Mouse (Mus musculus) hindbrain, postnatal 0 days (tissue): ENCODE data around the gene Sgms1. TPM values are rescaled to one million over a fixed set of nuclear protein-coding genes. Genes with fewer than 3 reads are reported as not detected.
A peak's percentile ranks its signal among the peaks of the same experiment; 100 is the strongest.

Source experiments
- ATAC-seq: fragments of 200-750 bp; cut with Nextera tagmentation; 2 replicates; pipeline ENCODE4 v1.8.0; 2017; ENCODE audit warnings: mild to moderate bottlenecking, moderate TSS enrichment, moderate library complexity
- DNase-seq: peaks from one replicate; pipeline ENCODE4 v3.0.0-alpha.2; 2015; ENCODE audit warnings: low spot score
- H3K27ac ChIP-seq: fragments of 300-500 bp; sonication (generic); 2 replicates; pipeline ENCODE4 v1.5.1; 2014; ENCODE audit warnings: mild to moderate bottlenecking
- H3K27me3 ChIP-seq: fragments of 300-500 bp; sonication (generic); 2 replicates; pipeline ENCODE4 v1.6.1; 2014; ENCODE audit warnings: low read length, mixed read lengths; ENCODE audit not compliant: insufficient read depth
- H3K36me3 ChIP-seq: fragments of 300-500 bp; sonication (generic); 2 replicates; pipeline ENCODE4 v1.6.1; 2014; ENCODE audit warnings: low read length, mixed read lengths; ENCODE audit not compliant: insufficient read depth
- H3K4me1 ChIP-seq: fragments of 300-500 bp; sonication (generic); 2 replicates; pipeline ENCODE4 v1.6.1; 2014; ENCODE audit warnings: antibody characterized with exemption, low read length, mixed read lengths; ENCODE audit not compliant: insufficient read depth
- H3K4me2 ChIP-seq: fragments of 300-500 bp; sonication (generic); 2 replicates; pipeline ENCODE4 v1.6.1; 2014; ENCODE audit warnings: low read depth, mild to moderate bottlenecking, low read length, moderate library complexity, mixed read lengths
- H3K4me3 ChIP-seq: fragments of 300-500 bp; sonication (generic); 2 replicates; pipeline ENCODE4 v1.5.1; 2014; ENCODE audit warnings: low read length
- H3K9ac ChIP-seq: fragments of 300-500 bp; sonication (generic); replicated peaks from 2 replicates; pipeline ENCODE4 v1.6.1; 2014; ENCODE audit warnings: mild to moderate bottlenecking, low read length, moderate library complexity, mixed read lengths
- H3K9me3 ChIP-seq: fragments of 300-500 bp; sonication (generic); 2 replicates; pipeline ENCODE4 v1.6.1; 2016; ENCODE audit warnings: low read length, mixed read lengths
- CTCF ChIP-seq: IDR thresholded peaks from 2 replicates; pipeline ENCODE4 v1.5.1; 2016; ENCODE audit warnings: antibody characterized with exemption, control low read depth, low read depth
- WGBS: fragments of 180-500 bp; shearing (Covaris S2); extraction: QIAGEN DNeasy Blood & Tissue Kit; methylation state at CpG from one replicate; pipeline ENCODE4 v1.1.7; 2014; 5-methylcytosine and 5-hydroxymethylcytosine counted together
- polyA plus RNA-seq: library from polyadenylated mRNA; unstranded; fragments of >200 nt; fragmentation: Nextera tagmentation; extraction: Ambion mirVana; gene quantifications from 2 replicates; pipeline ENCODE4 v1.2.1, GENCODE M21; 2015
- total RNA-seq: library from RNA; depleted of rRNA; stranded (reverse); fragments of >200 nt; gene quantifications from 2 replicates; pipeline ENCODE4 v1.2.3, GENCODE M21; 2014

Gene Sgms1
- total and polyA plus RNA-seq, 2 experiments from 2014 or later = 23.2 to 32.5 TPM

DNA sequence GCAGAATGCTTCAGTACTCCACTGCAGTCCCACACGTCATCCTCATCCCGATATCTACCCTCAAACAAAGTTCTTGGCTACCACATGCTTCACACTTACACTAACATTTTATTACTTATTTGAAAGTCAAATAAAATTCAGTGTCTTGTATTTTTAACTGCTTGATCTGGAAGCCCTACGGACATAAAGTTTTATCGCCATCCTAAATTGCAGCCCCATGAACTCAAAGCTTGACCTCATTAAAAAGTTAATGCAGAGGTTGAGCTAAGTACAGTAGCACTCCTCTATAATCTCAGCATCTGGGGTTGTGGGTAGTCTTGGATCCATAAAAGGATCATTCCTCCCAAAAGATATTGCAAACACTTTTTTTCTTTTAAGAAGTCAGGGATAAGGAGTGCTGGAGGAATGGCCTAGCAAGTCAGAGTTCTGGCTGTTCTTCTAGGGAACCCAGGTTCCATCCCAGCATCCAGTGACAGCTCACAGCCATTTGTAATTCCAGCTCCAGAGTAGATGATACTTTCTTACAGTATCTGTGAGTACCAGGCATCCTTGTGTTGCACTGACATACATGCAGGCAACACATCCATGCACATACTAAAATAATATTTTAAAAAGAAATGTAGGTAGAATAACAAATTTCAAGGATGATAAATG is 3.7 kb upstream of the Sgms1 start:
- Histone ChIP-seq H3K4me1 (0 out of 2 replicates have a peak, but pooled peaks cover 5% of the 10 kb centered on the region), H3K9ac (no peak overlapping the region), H3K4me3 (no peak overlapping the region), H3K4me2 (no peak overlapping the region), H3K27me3 (no peaks in the 10 kb centered on the region), H3K9me3 (no peaks in the 10 kb centered on the region), H3K27ac (no peak overlapping the region), H3K36me3 (no peaks in the 10 kb centered on the region)
- TF ChIP-seq CTCF = no peak
- ATAC-seq = no peak
- 93% methylated on average over 4 of the region's 4 CpGs for WGBS
- no peak for DNase-seq

DNA sequence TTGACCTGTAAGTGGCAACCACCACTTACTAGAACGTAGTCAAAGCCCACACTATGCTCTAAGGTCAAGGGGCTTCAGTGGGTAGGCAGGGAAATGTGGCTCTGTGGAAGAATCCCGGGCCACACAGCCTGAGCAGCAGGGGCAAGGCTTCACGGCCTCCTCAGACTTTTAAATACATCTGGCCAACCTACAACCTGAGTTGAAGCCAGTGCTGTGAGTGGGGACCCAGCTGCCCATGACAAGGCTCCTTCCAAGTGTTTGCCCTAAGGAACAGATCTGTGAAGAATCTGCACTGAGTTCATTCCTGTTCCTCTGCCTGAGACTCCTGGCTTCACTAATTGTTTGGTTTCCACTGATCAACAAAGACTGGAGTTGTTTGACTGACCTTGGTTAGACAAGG is 1.9 kb upstream of the Sgms1 start:
- Histone ChIP-seq H3K4me3 (no peak overlapping the region), H3K9ac (no peak overlapping the region), H3K4me2 (no peak overlapping the region), H3K9me3 (no peaks in the 10 kb centered on the region), H3K36me3 (no peaks in the 10 kb centered on the region), H3K27ac (no peak overlapping the region), H3K4me1 (peaks cover 7% of the 10 kb centered on the region; the same call in 1 of the 2 replicates), H3K27me3 (no peaks in the 10 kb centered on the region)
- TF ChIP-seq CTCF = no peak
- no peak for ATAC-seq
- DNase-seq = no peak
- WGBS = 98% methylated on average over 3 of the region's 3 CpGs

DNA sequence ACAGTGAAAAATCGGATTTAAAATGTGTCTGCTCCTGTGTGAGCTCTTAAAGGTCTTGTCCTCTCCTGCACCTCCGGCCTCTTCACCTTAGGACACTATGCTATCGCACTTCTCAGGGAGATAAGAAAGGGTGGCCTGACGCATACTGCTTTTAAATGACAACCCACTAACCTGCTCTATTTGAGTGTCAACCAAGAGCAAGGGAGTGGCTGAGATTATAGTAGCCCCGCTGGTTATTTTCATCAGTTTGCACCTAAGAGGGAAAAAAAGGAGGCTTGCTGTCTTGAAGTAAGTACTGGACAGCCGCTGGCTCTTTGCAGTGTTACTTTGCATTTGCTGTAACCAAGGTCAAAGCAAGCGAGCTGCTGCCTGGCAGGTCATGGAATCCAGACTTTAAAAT is 602 bp upstream of the Sgms1 start:
- WGBS = 79% methylated on average over 7 of the region's 7 CpGs
- TF ChIP-seq CTCF = no peak
- Histone ChIP-seq H3K4me2 (peak overlapping the region; percentile 87), H3K9ac (peak overlapping the region; percentile 85), H3K4me3 (peak overlapping the region; percentile 90), H3K27ac (peak overlapping the region; percentile 97), H3K4me1 (peaks cover 9% of the 10 kb centered on the region; the same call in 1 of the 2 replicates), H3K27me3 (no peaks in the 10 kb centered on the region), H3K36me3 (no peaks in the 10 kb centered on the region), H3K9me3 (no peaks in the 10 kb centered on the region)
- ATAC-seq (no peak), DNase-seq (peak; percentile 3)

DNA sequence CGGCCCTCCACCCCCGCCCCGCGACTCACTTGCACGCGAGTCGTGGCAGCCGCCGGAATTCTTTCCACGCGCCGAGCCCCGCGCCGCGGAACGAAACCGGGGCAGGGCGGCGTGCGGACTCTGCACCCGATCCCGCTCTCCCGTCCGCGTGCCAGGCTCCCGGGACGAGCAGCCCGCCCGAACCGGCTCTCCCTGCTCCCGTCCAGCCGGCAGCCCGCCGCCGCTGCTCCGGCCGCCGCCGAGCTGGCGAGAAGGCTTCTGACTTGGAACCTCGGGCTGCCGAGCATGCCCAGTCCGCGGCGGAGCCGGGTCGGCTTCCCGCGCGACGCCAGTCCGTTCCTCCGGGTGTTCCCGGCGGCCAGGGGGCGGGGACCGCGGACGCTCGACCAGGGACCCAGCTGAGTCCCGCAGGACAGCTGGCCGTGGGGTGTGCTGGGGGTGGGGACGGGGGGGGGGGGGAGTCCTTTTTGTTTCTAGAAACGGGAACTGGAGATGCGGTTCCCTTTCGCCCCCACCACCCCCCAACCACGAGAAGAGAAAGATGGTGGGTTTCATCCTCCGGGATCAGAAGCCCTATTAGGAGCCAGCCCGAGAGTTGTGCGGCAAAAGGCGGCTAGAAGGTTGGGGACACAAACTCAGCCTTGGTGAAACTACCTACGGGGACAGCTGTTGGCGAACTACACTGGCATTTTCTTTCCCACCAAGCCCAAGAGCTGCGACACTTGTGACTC is 1.2 kb downstream of the Sgms1 start:
- DNase-seq (peak; percentile 96), ATAC-seq (peak; percentile 89)
- H3K4me3 ChIP-seq = peak overlapping the region; percentile 90
- H3K9me3 ChIP-seq = no peaks in the 10 kb centered on the region
- no peaks in the 10 kb centered on the region for H3K36me3 ChIP-seq
- H3K9ac ChIP-seq = peak overlapping the region; percentile 85
- H3K27me3 ChIP-seq = no peaks in the 10 kb centered on the region
- no peak for TF ChIP-seq CTCF
- 3% methylated on average over 48 of the region's 75 CpGs for WGBS
- H3K27ac ChIP-seq = peak overlapping the region; percentile 97
- H3K4me1 ChIP-seq = peaks cover 9% of the 10 kb centered on the region; the same call in 1 of the 2 replicates
- peak overlapping the region; percentile 87 for H3K4me2 ChIP-seq

DNA sequence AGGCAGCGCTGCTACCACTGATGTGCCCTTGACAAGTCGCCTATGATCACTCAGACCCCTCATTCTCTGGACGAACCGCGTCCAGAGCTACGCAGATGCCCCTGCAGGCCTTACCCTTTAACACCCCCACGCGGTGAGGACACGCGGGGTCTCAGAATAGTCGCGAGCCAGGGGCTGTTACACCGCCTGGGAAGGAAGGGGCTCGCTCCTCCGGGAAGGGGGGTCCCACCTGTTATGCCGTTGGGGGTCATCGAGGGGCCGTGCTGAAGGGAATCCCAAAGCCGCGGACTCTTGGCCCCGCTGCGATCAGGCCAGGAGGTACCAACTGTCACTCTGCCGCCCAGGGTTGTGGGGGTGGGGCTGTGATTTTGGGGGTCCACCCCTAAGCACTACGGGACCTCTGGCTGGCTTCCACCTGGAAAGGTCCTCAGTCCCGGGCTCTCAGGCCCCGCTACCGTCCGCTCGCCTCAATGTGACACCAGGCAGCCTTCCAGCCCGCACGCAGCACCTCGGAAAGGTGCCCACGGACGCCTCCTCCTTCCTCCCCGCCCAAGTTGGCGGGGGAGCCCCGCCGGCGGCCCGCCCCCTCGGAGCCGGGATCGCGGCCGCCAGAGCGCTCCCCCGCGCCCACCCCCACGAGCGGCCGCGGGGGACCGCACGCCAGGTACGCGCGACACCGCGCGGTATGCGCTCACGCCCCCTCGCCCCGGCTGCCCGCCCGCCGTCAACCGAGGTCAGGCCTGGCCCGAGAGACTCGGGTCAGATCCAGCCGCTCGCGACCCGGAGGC is 1.9 kb downstream of the Sgms1 start:
- Histone ChIP-seq H3K4me2 (peak overlapping the region; percentile 87), H3K27ac (peak overlapping the region; percentile 97), H3K9me3 (no peaks in the 10 kb centered on the region), H3K4me1 (peaks cover 9% of the 10 kb centered on the region; the same call in 1 of the 2 replicates), H3K4me3 (peak overlapping the region; percentile 90), H3K36me3 (no peaks in the 10 kb centered on the region), H3K27me3 (no peaks in the 10 kb centered on the region), H3K9ac (peak overlapping the region; percentile 85)
- WGBS = under 1% methylated on average over 71 of the region's 74 CpGs
- peak; percentile 56 for TF ChIP-seq CTCF
- ATAC-seq (peak; percentile 40), DNase-seq (peak; percentile 57)

DNA sequence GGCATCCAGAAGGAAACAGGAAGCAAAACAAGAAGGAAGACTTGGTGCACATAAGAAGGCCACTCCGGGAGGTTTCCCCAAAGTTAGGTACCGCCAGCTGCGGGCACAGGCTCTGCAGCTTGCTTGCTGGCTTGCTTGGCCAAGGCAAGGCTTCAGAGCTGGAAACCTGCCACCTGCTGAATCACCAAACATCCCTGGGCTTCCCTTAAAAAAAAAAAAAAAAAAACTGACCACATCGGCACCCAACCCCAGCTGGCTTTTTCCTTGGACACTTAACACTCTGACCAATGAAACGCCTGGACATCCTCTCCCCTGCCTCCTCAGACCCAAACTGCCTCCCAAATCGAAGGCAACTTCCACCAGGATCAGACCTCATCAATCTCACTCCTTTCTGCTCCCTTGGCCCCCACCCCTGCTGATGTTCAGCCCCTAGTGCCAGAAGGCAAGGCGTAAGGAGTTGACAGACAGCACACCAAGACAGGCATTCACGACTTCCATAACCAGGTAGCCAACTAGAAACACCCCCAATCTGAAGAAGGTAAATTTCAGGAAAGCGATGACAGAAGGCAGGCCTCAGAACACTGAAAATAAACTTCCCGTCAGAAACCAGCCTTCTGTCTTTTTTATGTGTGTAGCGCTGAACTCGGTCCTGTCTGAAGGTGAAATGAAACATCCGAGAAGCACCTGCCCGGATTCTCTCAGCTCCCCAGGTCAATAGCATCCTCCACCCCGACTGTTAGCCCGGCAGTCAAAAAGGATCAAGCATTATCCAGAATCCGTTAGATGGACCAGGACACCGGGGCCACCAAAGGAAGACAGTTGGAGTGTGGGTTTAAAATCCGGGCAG is 2.7 kb downstream of the Sgms1 start:
- WGBS = 10% methylated on average over 19 of the region's 19 CpGs

More for the DNA sequence above, 2.7 kb downstream of the Sgms1 start:
- DNase-seq (peak; percentile 69), ATAC-seq (no peak)
- H3K9me3 ChIP-seq = no peaks in the 10 kb centered on the region
- H3K4me3 ChIP-seq = peak overlapping the region; percentile 90
- H3K36me3 ChIP-seq = no peaks in the 10 kb centered on the region
- peaks cover 9% of the 10 kb centered on the region; the same call in 1 of the 2 replicates for H3K4me1 ChIP-seq
- peak overlapping the region; percentile 87 for H3K4me2 ChIP-seq
- no peak; the same call in 1 of the 2 replicates for TF ChIP-seq CTCF
- no peaks in the 10 kb centered on the region for H3K27me3 ChIP-seq
- H3K27ac ChIP-seq = peak overlapping the region; percentile 97; the same call in 1 of the 2 replicates
- peak overlapping the region; percentile 85 for H3K9ac ChIP-seq
